Mouse (Mus musculus): ENCODE data around the gene Padi3. TPM values are rescaled to one million over a fixed set of nuclear protein-coding genes. Genes with fewer than 3 reads are reported as not detected.

Padi3 gene
- polyA plus RNA-seq (2016; fragmentation: Nextera tagmentation; extraction: Ambion mirVana) = 0.28 and 0.60 TPM in 2 replicates

- H3K27me3 ChIP-seq (replicated peaks; ENCODE audit: low read depth, poor library complexity, severe bottlenecking) = peaks cover 34% of the 10 kb centered on the region
- no peaks in the 10 kb centered on the region for H3K9me3 ChIP-seq
- H3K27ac ChIP-seq (replicated peaks) = peak within 1 kb of the TSS; percentile 5; the same call in 1 of the 2 replicates
- no peak within 1 kb of the TSS for H3K4me3 ChIP-seq
- WGBS = 72% methylated on average over 16 of the region's 16 CpGs
- peak; percentile 41 for DNase-seq (ENCODE audit: low spot score)
- H3K4me1 ChIP-seq = peaks cover 45% of the 10 kb centered on the region
- H3K36me3 ChIP-seq (replicated peaks) = no peaks in the 10 kb centered on the region
Measured at GRCm38 (mm10) chr4:140810458-140811260, at the start of gene Padi3. Padi3 (minus strand) TSS chr4:140810648.

GRCm38 (mm10) chr4:140859291-140859690, 48.8 kb upstream of the Padi3 start:
- H3K4me3 ChIP-seq = no peak overlapping the region
- no peaks in the 10 kb centered on the region for H3K36me3 ChIP-seq (replicated peaks)
- no peaks in the 10 kb centered on the region for H3K9me3 ChIP-seq
- no peak overlapping the region for H3K27ac ChIP-seq (replicated peaks)
- WGBS = 81% methylated on average over 11 of the region's 11 CpGs
- DNase-seq (ENCODE audit: low spot score) = no peak
- H3K27me3 ChIP-seq (replicated peaks; ENCODE audit: low read depth, poor library complexity, severe bottlenecking) = no peaks in the 10 kb centered on the region; the same call in 1 of the 2 replicates
- H3K4me1 ChIP-seq = no peaks in the 10 kb centered on the region

- Histone ChIP-seq H3K36me3 (replicated peaks) (no peaks in the 10 kb centered on the region), H3K9me3 (no peaks in the 10 kb centered on the region), H3K4me3 (no peak overlapping the region), H3K27me3 (replicated peaks; ENCODE audit: low read depth, poor library complexity, severe bottlenecking) (no peaks in the 10 kb centered on the region; the same call in 1 of the 2 replicates), H3K27ac (replicated peaks) (no peak overlapping the region), H3K4me1 (0 out of 2 replicates have a peak, but pooled peaks cover 5% of the 10 kb centered on the region)
- DNase-seq (ENCODE audit: low spot score) = no peak
- 82% methylated on average over 7 of the region's 7 CpGs for WGBS
Measured at GRCm38 (mm10) chr4:140857813-140858212, 47.4 kb upstream of the Padi3 start.

- WGBS = 88% methylated on average over 5 of the region's 5 CpGs
- Histone ChIP-seq H3K27me3 (replicated peaks; ENCODE audit: low read depth, poor library complexity, severe bottlenecking) (no peaks in the 10 kb centered on the region; the same call in 1 of the 2 replicates), H3K27ac (replicated peaks) (no peak overlapping the region), H3K36me3 (replicated peaks) (no peaks in the 10 kb centered on the region), H3K4me3 (no peak overlapping the region), H3K4me1 (0 out of 2 replicates have a peak, but pooled peaks cover 5% of the 10 kb centered on the region), H3K9me3 (no peaks in the 10 kb centered on the region)
- no peak for DNase-seq (ENCODE audit: low spot score)
Measured at GRCm38 (mm10) chr4:140857041-140857440, 46.6 kb upstream of the Padi3 start.

- H3K4me1 ChIP-seq = 0 out of 2 replicates have a peak, but pooled peaks cover 5% of the 10 kb centered on the region
- H3K9me3 ChIP-seq = no peaks in the 10 kb centered on the region
- no peak for DNase-seq (ENCODE audit: low spot score)
- H3K27ac ChIP-seq (replicated peaks) = no peak overlapping the region
- no peak overlapping the region for H3K4me3 ChIP-seq
- H3K27me3 ChIP-seq (replicated peaks; ENCODE audit: low read depth, poor library complexity, severe bottlenecking) = no peaks in the 10 kb centered on the region; the same call in 1 of the 2 replicates
- WGBS = 91% methylated on average over 10 of the region's 10 CpGs
- H3K36me3 ChIP-seq (replicated peaks) = no peaks in the 10 kb centered on the region
Measured at GRCm38 (mm10) chr4:140855151-140855550, 44.7 kb upstream of the Padi3 start.

- 0 out of 2 replicates have a peak, but pooled peaks cover 5% of the 10 kb centered on the region for H3K4me1 ChIP-seq
- no peak overlapping the region for H3K4me3 ChIP-seq
- no peak for DNase-seq (ENCODE audit: low spot score)
- H3K9me3 ChIP-seq = no peaks in the 10 kb centered on the region
- 79% methylated on average over 10 of the region's 10 CpGs for WGBS
- no peaks in the 10 kb centered on the region for H3K36me3 ChIP-seq (replicated peaks)
- no peak overlapping the region for H3K27ac ChIP-seq (replicated peaks)
- no peaks in the 10 kb centered on the region; the same call in 1 of the 2 replicates for H3K27me3 ChIP-seq (replicated peaks; ENCODE audit: low read depth, poor library complexity, severe bottlenecking)
Measured at GRCm38 (mm10) chr4:140854455-140854864, 44.0 kb upstream of the Padi3 start.

GRCm38 (mm10) chr4:140853626-140854025, 43.2 kb upstream of the Padi3 start:
- Histone ChIP-seq H3K36me3 (replicated peaks) (no peaks in the 10 kb centered on the region), H3K9me3 (no peaks in the 10 kb centered on the region), H3K4me1 (0 out of 2 replicates have a peak, but pooled peaks cover 5% of the 10 kb centered on the region), H3K4me3 (no peak overlapping the region), H3K27ac (replicated peaks) (no peak overlapping the region), H3K27me3 (replicated peaks; ENCODE audit: low read depth, poor library complexity, severe bottlenecking) (no peaks in the 10 kb centered on the region; the same call in 1 of the 2 replicates)
- DNase-seq (ENCODE audit: low spot score) = no peak
- WGBS = 61% methylated on average over 8 of the region's 8 CpGs

GRCm38 (mm10) chr4:140849310-140849709, 38.9 kb upstream of the Padi3 start:
- 0 out of 2 replicates have a peak, but pooled peaks cover 8% of the 10 kb centered on the region for H3K4me1 ChIP-seq
- no peak overlapping the region for H3K27ac ChIP-seq (replicated peaks)
- H3K9me3 ChIP-seq = no peaks in the 10 kb centered on the region
- no peak overlapping the region for H3K4me3 ChIP-seq
- 76% methylated on average over 11 of the region's 11 CpGs for WGBS
- no peaks in the 10 kb centered on the region for H3K27me3 ChIP-seq (replicated peaks; ENCODE audit: low read depth, poor library complexity, severe bottlenecking)
- no peak for DNase-seq (ENCODE audit: low spot score)
- H3K36me3 ChIP-seq (replicated peaks) = no peaks in the 10 kb centered on the region

- WGBS = 69% methylated on average over 6 of the region's 6 CpGs
- Histone ChIP-seq H3K36me3 (replicated peaks) (no peaks in the 10 kb centered on the region), H3K4me1 (peaks cover 20% of the 10 kb centered on the region), H3K9me3 (no peaks in the 10 kb centered on the region), H3K4me3 (no peak within 1 kb of the TSS), H3K27me3 (replicated peaks; ENCODE audit: low read depth, poor library complexity, severe bottlenecking) (no peaks in the 10 kb centered on the region), H3K27ac (replicated peaks) (peak within 1 kb of the TSS; percentile 19; the same call in 1 of the 2 replicates)
- DNase-seq (ENCODE audit: low spot score) = no peak
Measured at GRCm38 (mm10) chr4:140845666-140846065, 35.2 kb upstream of the Padi3 start, which contains the start of gene Padi1. Padi1 (minus strand) TSS chr4:140845778.

- WGBS = 69% methylated on average over 4 of the region's 4 CpGs
- H3K4me1 ChIP-seq = peaks cover 20% of the 10 kb centered on the region
- H3K27ac ChIP-seq (replicated peaks) = no peak overlapping the region
Measured at GRCm38 (mm10) chr4:140844991-140845390, 34.5 kb upstream of the Padi3 start.

GRCm38 (mm10) chr4:140843670-140844280, 33.3 kb upstream of the Padi3 start:
- Histone ChIP-seq H3K9me3 (no peaks in the 10 kb centered on the region), H3K4me1 (peaks cover 20% of the 10 kb centered on the region), H3K27ac (replicated peaks) (no peak overlapping the region; the same call in 1 of the 2 replicates), H3K36me3 (replicated peaks) (no peaks in the 10 kb centered on the region), H3K4me3 (no peak overlapping the region), H3K27me3 (replicated peaks; ENCODE audit: low read depth, poor library complexity, severe bottlenecking) (no peaks in the 10 kb centered on the region)
- DNase-seq (ENCODE audit: low spot score) = no peak
- 72% methylated on average over 15 of the region's 15 CpGs for WGBS

More at GRCm38 (mm10) chr4:140844991-140845390, 34.5 kb upstream of the Padi3 start:
- Histone ChIP-seq H3K4me3 (no peak overlapping the region), H3K36me3 (replicated peaks) (no peaks in the 10 kb centered on the region), H3K9me3 (no peaks in the 10 kb centered on the region), H3K27me3 (replicated peaks; ENCODE audit: low read depth, poor library complexity, severe bottlenecking) (no peaks in the 10 kb centered on the region)
- DNase-seq (ENCODE audit: low spot score) = no peak

GRCm38 (mm10) chr4:140842909-140843308, 32.5 kb upstream of the Padi3 start:
- Histone ChIP-seq H3K27ac (replicated peaks) (no peak overlapping the region), H3K27me3 (replicated peaks; ENCODE audit: low read depth, poor library complexity, severe bottlenecking) (no peaks in the 10 kb centered on the region; the same call in 1 of the 2 replicates), H3K4me3 (no peak overlapping the region), H3K36me3 (replicated peaks) (no peaks in the 10 kb centered on the region), H3K9me3 (no peaks in the 10 kb centered on the region), H3K4me1 (peaks cover 23% of the 10 kb centered on the region)
- WGBS = 52% methylated on average over 1 of the region's 1 CpGs
- DNase-seq (ENCODE audit: low spot score) = no peak

Data from embryonic facial prominence, embryonic 10.5 days (tissue).